Mouse (Mus musculus) brain, embryonic 14.5 days (tissue): Measurements from ENCODE around the gene Olfr237-ps1.

Experiments used
- CTCF ChIP-seq: fragments of 200-500 bp; IDR thresholded peaks from 2 replicates; pipeline ENCODE4 v1.5.1; 2012; ENCODE audit warnings: inconsistent platforms, mild to moderate bottlenecking, moderate library complexity, borderline replicate concordance; ENCODE audit not compliant: insufficient read depth, insufficient read length; ENCODE audit errors: extremely low read depth
- POLR2A ChIP-seq: fragments of 200-500 bp; IDR thresholded peaks from 2 replicates; pipeline ENCODE4 v1.6.1; 2012; ENCODE audit warnings: mild to moderate bottlenecking, inconsistent platforms, borderline replicate concordance; ENCODE audit not compliant: poor library complexity, insufficient read depth, insufficient read length, severe bottlenecking; ENCODE audit errors: extremely low read depth

DNA sequence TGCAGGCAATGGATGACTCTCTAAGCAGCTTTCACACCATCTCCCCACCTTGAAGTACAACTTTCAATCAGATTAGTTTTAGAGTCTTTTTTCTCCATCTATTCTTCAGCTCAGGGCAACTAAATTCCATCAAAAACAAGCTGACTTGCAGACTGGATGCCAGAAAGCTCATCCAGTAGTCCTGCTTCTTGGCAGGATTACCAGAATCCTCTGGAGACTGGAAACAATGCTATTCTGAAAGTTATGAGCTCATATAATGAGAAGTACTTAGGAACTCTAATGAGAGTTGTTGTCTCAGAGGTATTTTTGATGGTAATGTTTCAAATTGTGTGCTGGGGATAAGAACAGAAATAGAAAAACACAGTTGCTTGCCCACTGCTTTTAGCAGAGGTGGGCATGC, 50.4 kb downstream of the Olfr237-ps1 start, which contains the start of gene Olfr435:
- TF ChIP-seq POLR2A (no peak), CTCF (no peak)
